Mouse (Mus musculus): ENCODE measurements around the gene Apobec4.

Apobec4 gene

DNA sequence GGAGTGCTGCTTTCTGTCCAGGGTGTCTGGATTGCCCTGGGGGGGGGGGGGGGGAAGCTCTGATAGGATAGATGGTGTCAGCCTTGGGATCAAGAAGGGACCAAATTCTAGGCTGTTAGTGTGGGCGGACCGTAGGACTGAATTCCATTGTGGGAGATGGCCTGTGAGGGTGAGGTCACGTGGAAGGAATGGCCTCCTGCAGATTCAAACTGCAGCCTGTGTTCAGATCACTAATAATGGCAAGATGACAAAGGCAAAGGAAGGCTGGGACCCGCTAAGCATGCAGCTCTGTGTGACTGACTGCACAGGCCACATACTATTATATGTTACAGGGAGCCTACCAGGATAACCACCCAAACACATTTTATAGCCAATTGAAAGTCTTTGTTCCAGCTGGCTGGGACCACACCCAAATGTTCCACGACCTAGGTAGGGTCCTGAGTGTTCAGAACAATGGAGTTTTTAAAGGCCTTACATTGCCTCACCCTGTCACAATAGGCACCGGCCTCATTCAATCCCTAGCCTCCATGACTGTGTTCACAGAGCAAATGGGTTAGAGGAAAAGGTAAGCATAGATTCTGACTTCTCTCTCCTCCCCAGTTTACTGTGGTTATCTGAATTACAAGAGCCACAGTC lies 43.3 kb downstream of the Apobec4 start:
- in situ Hi-C loops (cut with MboI; ENCODE audit: low pct_unique_long_range_greater_than_20kb in 1 of 2, low sequenced_read_pairs in 2 of 2, unreplicated experiment in 1 of 2): loop anchor here (5.0 to 25.0 kb wide), 4 partner anchors 34 to 594 kb away; no protein-coding TSS in a partner anchor

DNA sequence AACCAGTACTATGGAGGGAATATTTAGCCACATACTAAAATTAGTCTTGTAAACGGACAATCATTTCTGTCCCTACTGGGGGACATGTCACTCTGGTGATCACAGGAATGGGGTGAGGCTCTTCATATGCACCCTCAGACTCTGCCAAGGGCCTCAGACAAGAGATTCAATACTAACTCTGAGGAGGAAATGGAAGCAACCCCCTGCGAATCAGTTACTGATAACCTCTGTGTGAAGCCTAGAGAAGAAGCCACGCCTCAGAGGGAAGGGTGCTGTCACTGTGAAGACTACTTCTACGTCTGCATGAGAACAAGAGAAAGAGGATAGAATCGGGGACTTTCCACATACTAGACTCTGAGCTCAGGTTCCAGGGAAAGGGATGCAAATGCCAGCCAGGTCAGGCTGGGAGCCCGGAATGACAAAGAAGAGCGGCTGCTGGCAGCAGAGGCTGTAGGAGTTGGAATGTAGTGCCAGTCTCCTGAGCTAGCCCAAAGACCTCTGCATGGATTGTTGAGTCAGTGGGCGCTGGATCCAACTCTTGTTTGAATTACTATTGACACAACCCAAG lies 45.4 kb downstream of the Apobec4 start:
- in situ Hi-C loops (cut with MboI; ENCODE audit: low pct_unique_long_range_greater_than_20kb in 1 of 2, low sequenced_read_pairs in 2 of 2, unreplicated experiment in 1 of 2): loop anchor here in 1 of 2 experiments (25.0 kb wide), 2 partner anchors 242 to 592 kb away; no protein-coding TSS in a partner anchor

GRCm38 (mm10) chr1:152796683-152797263 lies 46.4 kb downstream of the Apobec4 start:
- in situ Hi-C loops (cut with MboI; ENCODE audit: low pct_unique_long_range_greater_than_20kb in 1 of 2, low sequenced_read_pairs in 2 of 2, unreplicated experiment in 1 of 2): loop anchor here in 1 of 2 experiments (25.0 kb wide), 2 partner anchors 241 to 591 kb away; no protein-coding TSS in a partner anchor

GRCm38 (mm10) chr1:152798125-152798524 lies 47.8 kb downstream of the Apobec4 start:
- in situ Hi-C loops (cut with MboI; ENCODE audit: low pct_unique_long_range_greater_than_20kb in 1 of 2, low sequenced_read_pairs in 2 of 2, unreplicated experiment in 1 of 2): loop anchor here in 1 of 2 experiments (25.0 kb wide), 2 partner anchors 239 to 589 kb away; no protein-coding TSS in a partner anchor

GRCm38 (mm10) chr1:152799897-152800296 lies 49.5 kb downstream of the Apobec4 start, which contains the start of gene Ncf2:
Ncf2 (plus strand) TSS chr1:152800194.
- in situ Hi-C loops (cut with MboI; ENCODE audit: low pct_unique_long_range_greater_than_20kb in 1 of 2, low sequenced_read_pairs in 2 of 2, unreplicated experiment in 1 of 2): loop anchor here in 1 of 2 experiments (25.0 kb wide), 2 partner anchors 237 to 587 kb away; no protein-coding TSS in a partner anchor

GRCm38 (mm10) chr1:152800633-152801176 lies 50.4 kb downstream of the Apobec4 start:
- in situ Hi-C loops (cut with MboI; ENCODE audit: low pct_unique_long_range_greater_than_20kb in 1 of 2, low sequenced_read_pairs in 2 of 2, unreplicated experiment in 1 of 2): no loop called here

DNA sequence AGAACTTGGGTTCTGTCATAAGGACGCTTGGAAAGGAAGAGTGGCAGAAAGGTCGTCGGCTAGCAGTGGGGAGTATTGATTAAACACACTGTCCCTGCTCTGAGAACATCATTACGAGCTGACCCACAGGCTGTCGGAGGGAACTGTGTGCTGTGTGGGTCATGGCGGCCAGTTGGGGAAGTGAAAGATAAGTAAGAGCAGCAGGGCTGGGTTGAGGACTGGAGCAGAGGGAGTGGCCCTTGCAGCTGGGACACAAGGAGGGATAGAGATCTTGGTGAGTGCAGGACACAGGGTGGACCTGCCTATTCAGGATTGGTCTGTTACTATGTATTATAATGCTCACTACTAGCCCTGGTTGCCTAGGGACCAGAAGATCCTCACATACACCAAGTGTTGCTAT lies 54.6 kb downstream of the Apobec4 start:
- in situ Hi-C loops (cut with MboI; ENCODE audit: low pct_unique_long_range_greater_than_20kb in 1 of 2, low sequenced_read_pairs in 2 of 2, unreplicated experiment in 1 of 2): no loop called here
